Mouse (Mus musculus) ovary, postnatal 36 days (tissue): ENCODE data around the gene Cenpo.

Experiments
- DNase-seq: peaks from one replicate; pipeline ENCODE4 v3.0.0; 2022; ENCODE audit warnings: low spot score, mixed read lengths

Cenpo gene

GRCm38 (mm10) chr12:4199271-4199670 is 34.8 kb downstream of the Cenpo start:
- no peak for DNase-seq

- DNase-seq: no peak
These were observed 35.4 kb downstream of the Cenpo start for GRCm38 (mm10) chr12:4198702-4199101.

- DNase-seq: no peak
These were observed 39.5 kb downstream of the Cenpo start for GRCm38 (mm10) chr12:4194643-4195042.

GRCm38 (mm10) chr12:4193025-4193740 is 40.9 kb downstream of the Cenpo start:
- no peak for DNase-seq

GRCm38 (mm10) chr12:4192514-4192913 is 41.6 kb downstream of the Cenpo start:
- DNase-seq: no peak

GRCm38 (mm10) chr12:4189060-4189447 is 45.0 kb downstream of the Cenpo start:
- DNase-seq: no peak

GRCm38 (mm10) chr12:4188171-4189059 is 45.7 kb downstream of the Cenpo start:
- peak; percentile 56 for DNase-seq

GRCm38 (mm10) chr12:4184648-4185047 is 49.4 kb downstream of the Cenpo start:
- no peak for DNase-seq

- DNase-seq: no peak
These were observed 53.6 kb downstream of the Cenpo start for GRCm38 (mm10) chr12:4180507-4180906.

- DNase-seq: no peak
These were observed 54.3 kb downstream of the Cenpo start for GRCm38 (mm10) chr12:4179671-4180233.

- DNase-seq: no peak
These were observed 55.3 kb downstream of the Cenpo start for GRCm38 (mm10) chr12:4178839-4179238.

GRCm38 (mm10) chr12:4173108-4173790 is 60.8 kb downstream of the Cenpo start:
- no peak for DNase-seq

- peak; percentile 41 for DNase-seq
These were observed 64.5 kb downstream of the Cenpo start for GRCm38 (mm10) chr12:4169622-4170021.

- no peak for DNase-seq
These were observed 65.0 kb downstream of the Cenpo start for GRCm38 (mm10) chr12:4169058-4169457.

- DNase-seq: no peak
These were observed 67.1 kb downstream of the Cenpo start for GRCm38 (mm10) chr12:4166970-4167369.

GRCm38 (mm10) chr12:4162886-4163285 is 71.2 kb downstream of the Cenpo start:
- no peak for DNase-seq

GRCm38 (mm10) chr12:4160322-4160721 is 73.8 kb downstream of the Cenpo start:
- DNase-seq: no peak

- no peak for DNase-seq
These were observed 75.0 kb downstream of the Cenpo start for GRCm38 (mm10) chr12:4158868-4159632.

GRCm38 (mm10) chr12:4158179-4158578 is 75.9 kb downstream of the Cenpo start:
- DNase-seq: no peak

GRCm38 (mm10) chr12:4157466-4157865 is 76.6 kb downstream of the Cenpo start:
- no peak for DNase-seq

- DNase-seq: no peak
These were observed 82.1 kb downstream of the Cenpo start for GRCm38 (mm10) chr12:4151969-4152368.

- no peak for DNase-seq
These were observed 83.2 kb downstream of the Cenpo start for GRCm38 (mm10) chr12:4150936-4151335.
